Mouse (Mus musculus): Measurements from ENCODE around the gene Cidec.

DNA sequence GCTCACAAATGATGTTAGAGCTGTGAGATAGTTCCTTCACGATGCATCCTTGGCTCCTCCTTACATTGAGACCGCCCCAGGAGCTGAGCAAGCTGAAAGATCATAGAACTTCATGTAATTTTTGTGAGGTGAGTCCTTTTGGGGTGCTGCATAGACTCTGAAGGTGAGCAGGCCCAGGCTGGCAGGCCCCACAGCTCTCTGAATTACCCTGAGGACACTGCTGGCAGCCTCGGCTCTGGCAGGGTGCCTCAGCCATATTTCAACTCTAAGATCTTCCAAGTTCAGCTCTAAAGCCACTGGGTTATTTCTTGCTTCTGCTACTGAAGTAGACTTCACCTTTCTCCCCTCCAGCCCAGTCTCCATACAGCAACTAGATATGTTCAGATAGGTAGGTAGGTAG lies 5.1 kb upstream of the Cidec start:
- TF ChIP-seq CTCF (IDR thresholded peaks at IDR 0.05) (no peak), EP300 (IDR thresholded peaks at IDR 0.05) (no peak)

Measured in lung, postnatal 0 days (tissue).